Mouse (Mus musculus) hindbrain, embryonic 15.5 days (tissue): ENCODE measurements around the gene Sytl1. TPM values are rescaled to one million over a fixed set of nuclear protein-coding genes. Genes with fewer than 3 reads are reported as not detected.
A peak's percentile ranks its signal among the peaks of the same experiment; 100 is the strongest.

Source experiments
- ATAC-seq: fragments of 200-750 bp; cut with Nextera tagmentation; 2 replicates; pipeline ENCODE4 v1.8.0; 2017; ENCODE audit warnings: low read depth, moderate number of reproducible peaks, moderate TSS enrichment; ENCODE audit not compliant: low FRiP score
- H3K27ac ChIP-seq: fragments of 300-500 bp; sonication (generic); replicated peaks from 2 replicates; pipeline ENCODE4 v1.5.1; 2015; ENCODE audit warnings: mild to moderate bottlenecking, inconsistent platforms
- H3K27me3 ChIP-seq: fragments of 300-500 bp; sonication (generic); 2 replicates; pipeline ENCODE4 v1.6.1; 2015; ENCODE audit warnings: control low read depth, inconsistent platforms
- H3K36me3 ChIP-seq: fragments of 300-500 bp; sonication (generic); 2 replicates; pipeline ENCODE4 v1.6.1; 2015; ENCODE audit warnings: control low read depth, inconsistent platforms
- H3K4me1 ChIP-seq: fragments of 300-500 bp; sonication (generic); replicated peaks from 2 replicates; pipeline ENCODE4 v1.6.1; 2015; ENCODE audit warnings: control low read depth, inconsistent platforms
- H3K4me2 ChIP-seq: fragments of 300-500 bp; sonication (generic); 2 replicates; pipeline ENCODE4 v1.6.1; 2015; ENCODE audit warnings: moderate library complexity, mild to moderate bottlenecking, inconsistent platforms
- H3K4me3 ChIP-seq: fragments of 300-500 bp; sonication (generic); 2 replicates; pipeline ENCODE4 v1.5.1; 2015; ENCODE audit warnings: mild to moderate bottlenecking, inconsistent platforms
- H3K9ac ChIP-seq: fragments of 300-500 bp; sonication (generic); 2 replicates; pipeline ENCODE4 v1.6.1; 2015; ENCODE audit warnings: inconsistent platforms
- H3K9me3 ChIP-seq: fragments of 300-500 bp; sonication (generic); 2 replicates; pipeline ENCODE4 v1.6.1; 2016; ENCODE audit warnings: control low read depth, inconsistent platforms
- WGBS: fragments of 180-500 bp; shearing (Covaris S2); methylation state at CpG from one replicate; pipeline ENCODE4 v1.1.7; 2015; 5-methylcytosine and 5-hydroxymethylcytosine counted together
- polyA plus RNA-seq: library from polyadenylated mRNA; unstranded; fragments of >200 nt; fragmentation: Nextera tagmentation; extraction: Ambion mirVana; gene quantifications from 2 replicates; pipeline ENCODE4 v1.2.1, GENCODE M21; 2015

The Sytl1 gene
- polyA plus RNA-seq, 1 experiment from 2014 or later: 0.32 TPM

- Histone ChIP-seq H3K4me2 (no peak overlapping the region), H3K27me3 (no peaks in the 10 kb centered on the region), H3K36me3 (peaks cover 20% of the 10 kb centered on the region), H3K9me3 (no peaks in the 10 kb centered on the region), H3K9ac (no peak overlapping the region), H3K4me3 (no peak overlapping the region), H3K27ac (no peak overlapping the region), H3K4me1 (peaks cover 35% of the 10 kb centered on the region)
- 38% methylated on average over 11 of the region's 11 CpGs for WGBS
- no peak for ATAC-seq
Measured at GRCm38 (mm10) chr4:133294084-133294483, 31.2 kb upstream of the Sytl1 start.

GRCm38 (mm10) chr4:133292901-133293843 lies 30.3 kb upstream of the Sytl1 start:
- Histone ChIP-seq H3K36me3 (peaks cover 20% of the 10 kb centered on the region), H3K4me1 (peaks cover 26% of the 10 kb centered on the region), H3K9ac (no peak overlapping the region), H3K27ac (no peak overlapping the region; the same call in 1 of the 2 replicates), H3K4me3 (no peak overlapping the region), H3K4me2 (no peak overlapping the region), H3K9me3 (no peaks in the 10 kb centered on the region), H3K27me3 (no peaks in the 10 kb centered on the region)
- 12% methylated on average over 24 of the region's 24 CpGs for WGBS
- ATAC-seq: no peak

- 49% methylated on average over 4 of the region's 4 CpGs for WGBS
- no peaks in the 10 kb centered on the region for H3K9me3 ChIP-seq
- peaks cover 20% of the 10 kb centered on the region for H3K36me3 ChIP-seq
- no peak for ATAC-seq
- H3K4me2 ChIP-seq: no peak overlapping the region
- peaks cover 18% of the 10 kb centered on the region for H3K4me1 ChIP-seq
- no peak overlapping the region for H3K9ac ChIP-seq
- H3K27me3 ChIP-seq: no peaks in the 10 kb centered on the region
- H3K27ac ChIP-seq: no peak overlapping the region; the same call in 1 of the 2 replicates
- H3K4me3 ChIP-seq: no peak overlapping the region
Measured at GRCm38 (mm10) chr4:133292405-133292804, 29.5 kb upstream of the Sytl1 start.

GRCm38 (mm10) chr4:133291255-133291654 lies 28.3 kb upstream of the Sytl1 start:
- no peak for ATAC-seq
- 94% methylated on average over 1 of the region's 1 CpGs for WGBS
- Histone ChIP-seq H3K27ac (no peak overlapping the region), H3K4me3 (no peak overlapping the region), H3K27me3 (no peaks in the 10 kb centered on the region), H3K4me2 (no peak overlapping the region), H3K36me3 (peaks cover 18% of the 10 kb centered on the region), H3K9ac (no peak overlapping the region), H3K9me3 (no peaks in the 10 kb centered on the region), H3K4me1 (peaks cover 16% of the 10 kb centered on the region)

- H3K36me3 ChIP-seq: no peaks in the 10 kb centered on the region
- H3K9me3 ChIP-seq: no peaks in the 10 kb centered on the region
- H3K4me3 ChIP-seq: no peak overlapping the region
- peaks cover 9% of the 10 kb centered on the region; the same call in 1 of the 2 replicates for H3K4me1 ChIP-seq
- no peaks in the 10 kb centered on the region for H3K27me3 ChIP-seq
- no peak overlapping the region for H3K4me2 ChIP-seq
- no peak overlapping the region for H3K27ac ChIP-seq
- no peak overlapping the region for H3K9ac ChIP-seq
- no peak for ATAC-seq
- WGBS: 77% methylated on average over 4 of the region's 4 CpGs
Measured at GRCm38 (mm10) chr4:133286476-133287077, 23.7 kb upstream of the Sytl1 start.

- WGBS: 86% methylated on average over 5 of the region's 5 CpGs
- no peaks in the 10 kb centered on the region for H3K36me3 ChIP-seq
- H3K9me3 ChIP-seq: no peaks in the 10 kb centered on the region
- no peak overlapping the region for H3K9ac ChIP-seq
- H3K4me2 ChIP-seq: no peak overlapping the region
- H3K27me3 ChIP-seq: no peaks in the 10 kb centered on the region
- ATAC-seq: no peak
- H3K27ac ChIP-seq: no peak overlapping the region
- no peak overlapping the region for H3K4me3 ChIP-seq
- peaks cover 9% of the 10 kb centered on the region; the same call in 1 of the 2 replicates for H3K4me1 ChIP-seq
Measured at GRCm38 (mm10) chr4:133285950-133286349, 23.0 kb upstream of the Sytl1 start.

GRCm38 (mm10) chr4:133285299-133285698 lies 22.4 kb upstream of the Sytl1 start:
- no peak overlapping the region for H3K9ac ChIP-seq
- no peak overlapping the region for H3K4me3 ChIP-seq
- H3K4me2 ChIP-seq: no peak overlapping the region
- H3K36me3 ChIP-seq: no peaks in the 10 kb centered on the region
- H3K27ac ChIP-seq: no peak overlapping the region
- no peaks in the 10 kb centered on the region for H3K27me3 ChIP-seq
- 80% methylated on average over 3 of the region's 3 CpGs for WGBS
- no peak for ATAC-seq
- H3K4me1 ChIP-seq: peaks cover 9% of the 10 kb centered on the region; the same call in 1 of the 2 replicates
- H3K9me3 ChIP-seq: no peaks in the 10 kb centered on the region

- Histone ChIP-seq H3K27ac (no peak overlapping the region), H3K4me1 (peaks cover 16% of the 10 kb centered on the region), H3K9me3 (no peaks in the 10 kb centered on the region), H3K4me2 (no peak overlapping the region), H3K9ac (no peak overlapping the region), H3K27me3 (no peaks in the 10 kb centered on the region), H3K4me3 (no peak overlapping the region), H3K36me3 (no peaks in the 10 kb centered on the region)
- 31% methylated on average over 4 of the region's 4 CpGs for WGBS
- no peak for ATAC-seq
Measured at GRCm38 (mm10) chr4:133282656-133283055, 19.7 kb upstream of the Sytl1 start.

- Histone ChIP-seq H3K9me3 (no peaks in the 10 kb centered on the region), H3K9ac (no peak overlapping the region), H3K4me3 (no peak overlapping the region), H3K27ac (no peak overlapping the region; the same call in 1 of the 2 replicates), H3K36me3 (no peaks in the 10 kb centered on the region), H3K4me2 (no peak overlapping the region), H3K4me1 (peaks cover 16% of the 10 kb centered on the region), H3K27me3 (no peaks in the 10 kb centered on the region)
- 27% methylated on average over 5 of the region's 5 CpGs for WGBS
- no peak for ATAC-seq
Measured at GRCm38 (mm10) chr4:133281951-133282481, 19.1 kb upstream of the Sytl1 start.

GRCm38 (mm10) chr4:133281513-133281912 lies 18.6 kb upstream of the Sytl1 start:
- Histone ChIP-seq H3K9ac (no peak overlapping the region), H3K4me1 (peaks cover 20% of the 10 kb centered on the region), H3K4me2 (no peak overlapping the region), H3K4me3 (no peak overlapping the region), H3K9me3 (no peaks in the 10 kb centered on the region), H3K27me3 (no peaks in the 10 kb centered on the region), H3K27ac (no peak overlapping the region; the same call in 1 of the 2 replicates), H3K36me3 (no peaks in the 10 kb centered on the region)
- WGBS: 51% methylated on average over 7 of the region's 7 CpGs
- no peak for ATAC-seq

GRCm38 (mm10) chr4:133278482-133278881 lies 15.6 kb upstream of the Sytl1 start:
- Histone ChIP-seq H3K4me3 (peak overlapping the region; percentile 95), H3K27me3 (no peaks in the 10 kb centered on the region), H3K4me2 (peak overlapping the region; percentile 85), H3K9ac (no peak overlapping the region), H3K4me1 (peaks cover 31% of the 10 kb centered on the region), H3K36me3 (no peaks in the 10 kb centered on the region), H3K9me3 (no peaks in the 10 kb centered on the region), H3K27ac (peak overlapping the region; percentile 95)
- ATAC-seq: no peak
- 93% methylated on average over 3 of the region's 3 CpGs for WGBS

GRCm38 (mm10) chr4:133278067-133278466 lies 15.2 kb upstream of the Sytl1 start:
- WGBS: 28% methylated on average over 6 of the region's 6 CpGs
- ATAC-seq: no peak
- Histone ChIP-seq H3K9ac (peak overlapping the region; percentile 91), H3K4me2 (peak overlapping the region; percentile 85), H3K4me1 (peaks cover 31% of the 10 kb centered on the region), H3K9me3 (no peaks in the 10 kb centered on the region), H3K36me3 (no peaks in the 10 kb centered on the region), H3K27me3 (no peaks in the 10 kb centered on the region), H3K4me3 (peak overlapping the region; percentile 95), H3K27ac (peak overlapping the region; percentile 95)
